In the genomic region with DNA sequence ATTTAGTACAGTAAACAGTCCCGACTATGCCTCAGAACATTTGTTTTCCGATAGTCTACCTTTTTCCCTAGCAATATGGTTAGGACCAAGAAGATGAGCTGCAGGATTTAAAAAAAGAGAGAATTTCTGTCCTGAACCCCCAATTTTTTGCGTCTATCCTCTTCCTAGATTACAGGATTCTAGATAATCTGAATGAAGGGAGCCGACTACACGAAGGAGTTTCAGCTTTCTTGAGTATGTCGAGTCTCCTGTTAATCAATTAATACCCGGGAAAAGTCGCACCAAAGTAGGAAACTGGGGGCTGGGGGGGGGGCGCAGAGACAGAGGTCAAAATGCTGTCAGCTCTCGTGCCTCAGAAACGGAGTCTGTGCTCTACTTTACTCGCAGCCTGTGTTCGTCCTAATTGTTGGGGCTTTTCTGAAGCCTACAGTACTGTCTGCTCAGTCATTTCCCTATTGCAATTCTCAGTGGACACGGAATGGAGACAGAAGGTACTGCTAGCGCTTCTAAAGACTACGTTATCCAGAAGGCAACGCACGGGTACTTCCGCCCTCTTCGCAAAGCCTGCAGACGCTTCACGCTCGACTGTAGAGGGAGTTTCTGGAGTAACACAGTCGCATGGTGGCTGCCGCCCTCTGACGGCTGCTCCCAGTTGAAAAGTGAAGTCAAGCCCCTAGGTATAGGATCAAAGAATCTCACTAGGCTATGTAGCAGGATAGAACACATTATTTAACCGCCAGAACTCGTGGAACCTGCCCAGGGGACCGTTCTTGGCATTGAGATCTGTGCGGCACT, we compare ENCODE assay signal across 8 mouse cellular contexts. TPM values are rescaled to one million over a fixed set of nuclear protein-coding genes. Genes with fewer than 3 reads are reported as not detected.
DNase-seq lines count a peak whose midpoint lies in the region; ATAC-seq and TF ChIP-seq lines count a peak whose summit lies in the region.

No protein-coding gene starts in this region.

- DNase-seq in ZHBTc4 (ENCODE audit: low read depth, low spot score) = peak; percentile 92
- peak; percentile 89 to 91 for DNase-seq in cerebellum, postnatal 10 days
- DNase-seq in frontal cortex, postnatal 10 days (ENCODE audit: low spot score in 2 of 2) = peak; percentile 84 to 85
- DNase-seq in left cerebral cortex, adult 2 months (ENCODE audit: extremely low spot score in 1 of 2, low spot score in 2 of 2) = peak; percentile 79 to 84
- peak; percentile 93 to 95 for DNase-seq in right cerebral cortex, postnatal 10 days (ENCODE audit: low spot score in 2 of 2)
- peak; percentile 88 for DNase-seq in yolk sac, embryonic 10.5 days (ENCODE audit: low spot score)

- 3% methylated on average over 30 of the region's 30 CpGs for WGBS in hindbrain, embryonic 12.5 days

- intact Hi-C loops in left cerebral cortex, adult 2 months (cut with DNase I) = loop anchor here (1.0 to 5.0 kb wide), 2 partner anchors 77 to 267 kb away; partner anchors contain the start of gene Rabac1

- H3K4me1 ChIP-seq in hindbrain, embryonic 12.5 days = peaks cover 30% of the 10 kb centered on the region

- H3K9ac ChIP-seq in hindbrain, embryonic 12.5 days = peak overlapping the region; percentile 8; the same call in 1 of the 2 replicates

- H3K4me3 ChIP-seq in hindbrain, embryonic 12.5 days = peak overlapping the region; percentile 93
- H3K4me3 ChIP-seq in left cerebral cortex, adult 2 months = peak overlapping the region; percentile 85

- peak; percentile 38 for ATAC-seq in hindbrain, embryonic 12.5 days (ENCODE audit: low FRiP score)
- peak; percentile 70 for ATAC-seq in megakaryocyte, adult 5-6 weeks (ENCODE audit: poor library complexity, severe bottlenecking)

- H3K27me3 ChIP-seq in hindbrain, embryonic 12.5 days = no peaks in the 10 kb centered on the region

- H3K27ac ChIP-seq in hindbrain, embryonic 12.5 days = peak overlapping the region; percentile 79
- peak overlapping the region; percentile 99 for H3K27ac ChIP-seq in left cerebral cortex, adult 2 months

- H3K9me3 ChIP-seq in hindbrain, embryonic 12.5 days (replicated peaks) = no peaks in the 10 kb centered on the region

- TF ChIP-seq CTCF in left cerebral cortex, adult 2 months (IDR thresholded peaks at IDR 0.05) = peak; percentile 66

- peaks cover 13% of the 10 kb centered on the region for H3K36me3 ChIP-seq in hindbrain, embryonic 12.5 days

- H3K4me2 ChIP-seq in hindbrain, embryonic 12.5 days (replicated peaks) = peak overlapping the region; percentile 81

RNA-seq across cellular contexts. Expression of gene Gsk3a, which starts 1.4 kb away (rescaled TPM):
- polyA plus RNA-seq in hindbrain, embryonic 12.5 days (2016; fragmentation: Nextera tagmentation; extraction: Ambion mirVana) = 17.2 and 19.6 TPM in 2 replicates
- 100 to 1,000 TPM; 215 to 220 TPM for total RNA-seq in left cerebral cortex, adult 2 months (2021)
- total RNA-seq in megakaryocyte, adult 5-6 weeks (2015) = 90.1 and 90.2 TPM in 2 replicates
- total RNA-seq in megakaryocyte, adult 5-6 weeks (2017) = 58.7 and 60.8 TPM in 2 replicates

RNA-seq across cellular contexts. Expression of gene Erf, which starts 11.5 kb away (rescaled TPM):
- polyA plus RNA-seq in hindbrain, embryonic 12.5 days (2016; fragmentation: Nextera tagmentation; extraction: Ambion mirVana) = 10.4 and 13.6 TPM in 2 replicates
- 10 to 100 TPM; 61.5 to 68.2 TPM for total RNA-seq in left cerebral cortex, adult 2 months (2021)
- total RNA-seq in megakaryocyte, adult 5-6 weeks (2015) = 4.9 and 6.5 TPM in 2 replicates
- total RNA-seq in megakaryocyte, adult 5-6 weeks (2017) = 2.6 and 5.3 TPM in 2 replicates

RNA-seq across cellular contexts. Expression of gene Zfp526, which starts 17.8 kb away (rescaled TPM):
- polyA plus RNA-seq in hindbrain, embryonic 12.5 days (2016; fragmentation: Nextera tagmentation; extraction: Ambion mirVana) = 2.3 and 2.9 TPM in 2 replicates
- total RNA-seq in left cerebral cortex, adult 2 months (2021) = 10 to 100 TPM; 10.6 to 11.2 TPM
- 7.2 and 7.6 TPM in 2 replicates for total RNA-seq in megakaryocyte, adult 5-6 weeks (2015)
- 5.2 and 8.3 TPM in 2 replicates for total RNA-seq in megakaryocyte, adult 5-6 weeks (2017)

RNA-seq across cellular contexts. Expression of gene Dedd2, which starts 18.6 kb away (rescaled TPM):
- polyA plus RNA-seq in hindbrain, embryonic 12.5 days (2016; fragmentation: Nextera tagmentation; extraction: Ambion mirVana) = 11.9 and 13.9 TPM in 2 replicates
- total RNA-seq in left cerebral cortex, adult 2 months (2021) = 10 to 100 TPM; 23.9 to 26.3 TPM
- total RNA-seq in megakaryocyte, adult 5-6 weeks (2015) = 14.5 and 19.7 TPM in 2 replicates
- 17.8 and 18.8 TPM in 2 replicates for total RNA-seq in megakaryocyte, adult 5-6 weeks (2017)

RNA-seq across cellular contexts. Expression of gene Cic, which starts 28.5 kb away (rescaled TPM):
- polyA plus RNA-seq in hindbrain, embryonic 12.5 days (2016; fragmentation: Nextera tagmentation; extraction: Ambion mirVana) = 41.1 and 42.4 TPM in 2 replicates
- total RNA-seq in left cerebral cortex, adult 2 months (2021) = 100 to 1,000 TPM; 215 to 228 TPM
- 166 and 174 TPM in 2 replicates for total RNA-seq in megakaryocyte, adult 5-6 weeks (2015)
- total RNA-seq in megakaryocyte, adult 5-6 weeks (2017) = 55.5 and 84.2 TPM in 2 replicates

Comparison
In these comparisons a context has a peak if more than half of its experiments do, and no peak if none do; other contexts are left out.
1. Peak in every context shown above with its lines: DNase-seq, ATAC-seq, H3K4me3 ChIP-seq and H3K27ac ChIP-seq.
2. RNA of gene Erf, which starts 11.5 kb away (total RNA-seq): 61.5 to 68.2 TPM in left cerebral cortex, adult 2 months; 2.6 to 6.5 TPM in megakaryocyte, adult 5-6 weeks; every median in the first group is over 4 times any median in the second.